In genomic region chr14:18554627-18554988, GRCm38 (mm10) we compare ENCODE assay signal across 23 mouse cellular contexts.
DNase-seq lines count a peak whose midpoint lies in the region; ATAC-seq and TF ChIP-seq lines count a peak whose summit lies in the region.
"Had no signal": no experiment of that assay in that cellular context is flagged by ENCODE, and none has a peak within 500 bp of the region (broad histone marks: within the 10 kb centered on the region; RNA-seq: fewer than 3 reads in every experiment).

No protein-coding gene starts in this region.

- H3K27me3 ChIP-seq in forebrain, embryonic 13.5 days, result no peaks in the 10 kb centered on the region
- no peaks in the 10 kb centered on the region for H3K27me3 ChIP-seq in forebrain, postnatal 0 days (ENCODE audit: insufficient read depth, low read length)
- H3K27me3 ChIP-seq in stomach, postnatal 0 days (ENCODE audit: control insufficient read depth, insufficient read depth, low read length), result no peaks in the 10 kb centered on the region
- H3K27me3 ChIP-seq: forebrain, embryonic 12.5 days; heart, embryonic 13.5 days; liver, embryonic 15.5 days had no signal

- no peak overlapping the region for H3K27ac ChIP-seq in forebrain, embryonic 13.5 days
- no peak overlapping the region for H3K27ac ChIP-seq in forebrain, postnatal 0 days (ENCODE audit: low read depth, low read length)
- H3K27ac ChIP-seq in layer of hippocampus, adult 2 months, result peak overlapping the region; percentile 77
- no peak overlapping the region for H3K27ac ChIP-seq in stomach, postnatal 0 days (replicated peaks)
- H3K27ac ChIP-seq: forebrain, embryonic 12.5 days; heart, adult 2 months; heart, embryonic 13.5 days; limb, embryonic 10.5 days; liver, embryonic 15.5 days had no signal

- no peak for DNase-seq in forebrain, postnatal 0 days
- DNase-seq in layer of hippocampus, adult 2 months (ENCODE audit: low spot score in 2 of 2), result no peak
- DNase-seq in layer of hippocampus, adult 9-10 months (ENCODE audit: low spot score), result no peak
- DNase-seq in retina, postnatal 1 day, result peak; percentile 27
- no peak for DNase-seq in retina, embryonic 14.5 days (ENCODE audit: low spot score)
- DNase-seq in stomach, postnatal 0 days (ENCODE audit: low spot score), result no peak
- DNase-seq in MN1 (ENCODE audit: low spot score), result no peak
- DNase-seq: adrenal gland, postnatal 36 days; gastrocnemius, postnatal 36 days; heart, adult 2 months; heart, postnatal 14 days; kidney, adult 11 months; kidney, postnatal 4 days; liver; lung, postnatal 4 days; spleen, adult 18-20 months; thymus, postnatal 36 days had no signal

- no peak overlapping the region for H3K4me3 ChIP-seq in forebrain, embryonic 13.5 days
- H3K4me3 ChIP-seq in forebrain, postnatal 0 days (ENCODE audit: low read depth, low read length), result no peak overlapping the region
- H3K4me3 ChIP-seq in layer of hippocampus, adult 2 months, result no peak overlapping the region
- H3K4me3 ChIP-seq in stomach, postnatal 0 days (ENCODE audit: low read depth, low read length), result no peak overlapping the region
- H3K4me3 ChIP-seq: forebrain, embryonic 12.5 days; heart, adult 2 months; heart, embryonic 13.5 days; limb, embryonic 10.5 days; liver, embryonic 15.5 days had no signal

- H3K9me3 ChIP-seq in forebrain, embryonic 13.5 days (replicated peaks), result no peaks in the 10 kb centered on the region
- H3K9me3 ChIP-seq in forebrain, postnatal 0 days (ENCODE audit: low read length), result no peaks in the 10 kb centered on the region
- H3K9me3 ChIP-seq in stomach, postnatal 0 days (ENCODE audit: control insufficient read depth, low read length), result no peaks in the 10 kb centered on the region
- H3K9me3 ChIP-seq: forebrain, embryonic 12.5 days; heart, embryonic 13.5 days; limb, embryonic 10.5 days; liver, embryonic 15.5 days had no signal

- peaks cover 6% of the 10 kb centered on the region for H3K4me1 ChIP-seq in forebrain, embryonic 13.5 days
- no peaks in the 10 kb centered on the region for H3K4me1 ChIP-seq in forebrain, postnatal 0 days (ENCODE audit: insufficient read depth)
- H3K4me1 ChIP-seq in stomach, postnatal 0 days (replicated peaks; ENCODE audit: control insufficient read depth, insufficient read depth), result no peaks in the 10 kb centered on the region
- H3K4me1 ChIP-seq: forebrain, embryonic 12.5 days; heart, embryonic 13.5 days; limb, embryonic 10.5 days; liver, embryonic 15.5 days had no signal

- 30% methylated on average over 2 of the region's 2 CpGs for WGBS in forebrain, embryonic 13.5 days
- 42% methylated on average over 2 of the region's 2 CpGs for WGBS in forebrain, postnatal 0 days
- whole genome bisulfite sequencing in stomach, postnatal 0 days, result 49% methylated on average over 2 of the region's 2 CpGs

- TF ChIP-seq CTCF in forebrain, postnatal 0 days (IDR thresholded peaks at IDR 0.05; ENCODE audit: low read depth), result no peak
- TF ChIP-seq CTCF in layer of hippocampus, adult 2 months (conservative IDR thresholded peaks at IDR 0.05), result no peak
- TF ChIP-seq CTCF in stomach, postnatal 0 days (IDR thresholded peaks at IDR 0.05; ENCODE audit: low read depth), result no peak

- no peaks in the 10 kb centered on the region for H3K36me3 ChIP-seq in forebrain, embryonic 13.5 days (ENCODE audit: poor library complexity, severe bottlenecking)
- H3K36me3 ChIP-seq in forebrain, postnatal 0 days (ENCODE audit: insufficient read depth), result no peaks in the 10 kb centered on the region
- no peaks in the 10 kb centered on the region for H3K36me3 ChIP-seq in stomach, postnatal 0 days (ENCODE audit: control insufficient read depth, insufficient read depth, low read length)
- H3K36me3 ChIP-seq: forebrain, embryonic 12.5 days; heart, embryonic 13.5 days; limb, embryonic 10.5 days; liver, embryonic 15.5 days had no signal

- H3K4me2 ChIP-seq in forebrain, embryonic 13.5 days, result no peak overlapping the region
- H3K4me2 ChIP-seq in forebrain, postnatal 0 days (ENCODE audit: low read depth), result no peak overlapping the region
- no peak overlapping the region for H3K4me2 ChIP-seq in stomach, postnatal 0 days (replicated peaks; ENCODE audit: low read depth)
- H3K4me2 ChIP-seq: forebrain, embryonic 12.5 days; heart, embryonic 13.5 days; liver, embryonic 15.5 days had no signal

- TF ChIP-seq EP300 in stomach, postnatal 0 days (optimal IDR thresholded peaks at IDR 0.05), result no peak

- ATAC-seq in forebrain, embryonic 13.5 days, result 0 out of 2 replicates have a peak, but pooled peaks have one; percentile 6
- ATAC-seq in forebrain, postnatal 0 days, result no peak
- ATAC-seq in stomach, postnatal 0 days (ENCODE audit: low FRiP score, low TSS enrichment), result peak; percentile 60; the same call in 1 of the 2 replicates
- ATAC-seq: CD4-positive, CD25-positive, alpha-beta regulatory T cell, adult 4 months had no signal

- no peak overlapping the region for H3K9ac ChIP-seq in forebrain, embryonic 13.5 days
- H3K9ac ChIP-seq in forebrain, postnatal 0 days, result no peak overlapping the region
- no peak overlapping the region for H3K9ac ChIP-seq in stomach, postnatal 0 days (ENCODE audit: low read length)
- H3K9ac ChIP-seq: forebrain, embryonic 12.5 days; heart, embryonic 13.5 days; liver, embryonic 15.5 days had no signal
